Mouse (Mus musculus) hindbrain, embryonic 13.5 days (tissue): Measurements from ENCODE around the gene Plxna3. TPM values are rescaled to one million over a fixed set of nuclear protein-coding genes. Genes with fewer than 3 reads are reported as not detected.

Experiments used
- ATAC-seq: fragments of 200-750 bp; cut with Nextera tagmentation; 2 replicates; pipeline ENCODE4 v1.8.0; 2017; ENCODE audit warnings: moderate TSS enrichment; ENCODE audit not compliant: low FRiP score
- H3K27ac ChIP-seq: fragments of 300-500 bp; sonication (generic); 2 replicates; pipeline ENCODE4 v1.5.1; 2015; ENCODE audit warnings: inconsistent platforms, mild to moderate bottlenecking, moderate library complexity
- H3K27me3 ChIP-seq: fragments of 300-500 bp; sonication (generic); 2 replicates; pipeline ENCODE4 v1.6.1; 2015; ENCODE audit warnings: mild to moderate bottlenecking, inconsistent platforms
- H3K36me3 ChIP-seq: fragments of 300-500 bp; sonication (generic); 2 replicates; pipeline ENCODE4 v1.6.1; 2015; ENCODE audit warnings: mild to moderate bottlenecking, inconsistent platforms
- H3K4me1 ChIP-seq: fragments of 300-500 bp; sonication (generic); replicated peaks from 2 replicates; pipeline ENCODE4 v1.6.1; 2015; ENCODE audit warnings: inconsistent platforms
- H3K4me2 ChIP-seq: fragments of 300-500 bp; sonication (generic); 2 replicates; pipeline ENCODE4 v1.6.1; 2015; ENCODE audit warnings: inconsistent platforms, mild to moderate bottlenecking, moderate library complexity
- H3K4me3 ChIP-seq: fragments of 300-500 bp; sonication (generic); 2 replicates; pipeline ENCODE4 v1.5.1; 2015; ENCODE audit warnings: mild to moderate bottlenecking, inconsistent platforms
- H3K9ac ChIP-seq: fragments of 300-500 bp; sonication (generic); 2 replicates; pipeline ENCODE4 v1.6.1; 2015; ENCODE audit warnings: mild to moderate bottlenecking, inconsistent platforms
- H3K9me3 ChIP-seq: fragments of 300-500 bp; sonication (generic); 2 replicates; pipeline ENCODE4 v1.6.1; 2016; ENCODE audit warnings: inconsistent platforms
- WGBS: fragments of 180-500 bp; shearing (Covaris S2); methylation state at CpG from one replicate; pipeline ENCODE4 v1.1.7; 2015; 5-methylcytosine and 5-hydroxymethylcytosine counted together
- microRNA-seq: library from miRNA; unstranded; fragments of <30 nt; microRNA quantifications from one replicate; pipeline ENCODE4, GENCODE M21; 2016
- polyA plus RNA-seq: library from polyadenylated mRNA; unstranded; fragments of >200 nt; fragmentation: Nextera tagmentation; extraction: Ambion mirVana; gene quantifications from 2 replicates; pipeline ENCODE4 v1.2.1, GENCODE M21; 2015

Plxna3 gene
- polyA plus RNA-seq, 1 experiment from 2014 or later = 51.1 TPM

GRCm38 (mm10) chrX:74384451-74384850 is 55.6 kb downstream of the Plxna3 start:
- H3K27me3 ChIP-seq = no peaks in the 10 kb centered on the region
- H3K27ac ChIP-seq = no peak overlapping the region
- 81% methylated on average over 2 of the region's 2 CpGs for WGBS
- H3K4me1 ChIP-seq = no peaks in the 10 kb centered on the region
- H3K4me2 ChIP-seq = no peak overlapping the region
- H3K9ac ChIP-seq = no peak overlapping the region
- peaks cover 19% of the 10 kb centered on the region for H3K36me3 ChIP-seq
- H3K4me3 ChIP-seq = no peak overlapping the region
- H3K9me3 ChIP-seq = no peaks in the 10 kb centered on the region
- no peak for ATAC-seq

DNA sequence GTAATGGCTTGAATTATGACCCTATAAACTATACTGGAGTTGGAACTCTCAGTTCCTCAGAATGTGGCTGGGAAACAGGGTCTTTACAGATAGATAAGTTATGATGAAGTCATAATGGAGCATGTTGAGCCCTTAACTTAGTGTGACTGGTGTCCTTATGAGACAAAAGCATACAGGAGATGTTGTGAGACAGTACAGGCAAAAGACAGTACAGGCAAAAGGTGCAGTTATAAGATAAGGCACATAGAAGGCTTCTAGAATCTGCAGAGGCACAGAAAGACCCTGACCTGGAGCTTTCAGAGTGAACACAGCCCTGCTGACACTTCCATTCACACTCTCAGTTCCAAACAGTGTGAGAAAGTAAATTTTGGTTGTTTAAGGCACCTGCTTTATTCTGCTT is 59.3 kb downstream of the Plxna3 start:
- Histone ChIP-seq H3K4me3 (no peak overlapping the region), H3K4me1 (peaks cover 7% of the 10 kb centered on the region), H3K36me3 (peaks cover 19% of the 10 kb centered on the region), H3K9ac (no peak overlapping the region), H3K27ac (no peak overlapping the region), H3K27me3 (no peaks in the 10 kb centered on the region), H3K4me2 (no peak overlapping the region), H3K9me3 (no peaks in the 10 kb centered on the region)
- no peak for ATAC-seq

GRCm38 (mm10) chrX:74392535-74393443 is 63.9 kb downstream of the Plxna3 start, which contains the start of the genes Fam3a and Ikbkg:
Fam3a (minus strand) TSS chrX:74393272.
Ikbkg (plus strand) TSS chrX:74393290.
- Histone ChIP-seq H3K27me3 (no peaks in the 10 kb centered on the region), H3K4me2 (peak within 1 kb of the TSS; percentile 65), H3K36me3 (no peaks in the 10 kb centered on the region), H3K4me3 (peak within 1 kb of the TSS; percentile 51), H3K9me3 (no peaks in the 10 kb centered on the region), H3K9ac (peak within 1 kb of the TSS; percentile 78), H3K27ac (peak within 1 kb of the TSS; percentile 88), H3K4me1 (peaks cover 7% of the 10 kb centered on the region)
- peak; percentile 100 for ATAC-seq
- WGBS = 22% methylated on average over 30 of the region's 30 CpGs

Small RNAs within 50 kb of the gene (microRNA-seq; reads per million reads assigned to microRNA genes)
- gene Mir7092 = not detected

Other genes with a start within 250 kb of the Plxna3 start
- not detected in 2 replicates for gene Opn1mw, start 201.6 kb upstream of the Plxna3 start, polyA plus RNA-seq
- gene Mecp2, start 193.7 kb upstream of the Plxna3 start, polyA plus RNA-seq = 14.0 and 14.7 TPM in 2 replicates
- gene Tex28, start 161.2 kb upstream of the Plxna3 start, polyA plus RNA-seq = not detected in 2 replicates
- 0.13 and 0.14 TPM in 2 replicates for gene Tktl1, start 151.8 kb upstream of the Plxna3 start, polyA plus RNA-seq
- gene Flna, start 79.2 kb upstream of the Plxna3 start, polyA plus RNA-seq = 88.8 and 111 TPM in 2 replicates
- 16.9 and 18.3 TPM in 2 replicates for gene Emd, start 74.4 kb upstream of the Plxna3 start, polyA plus RNA-seq
- 532 and 538 TPM in 2 replicates for gene Rpl10, start 58.3 kb upstream of the Plxna3 start, polyA plus RNA-seq
- 86.8 and 91.5 TPM in 2 replicates for gene Taz, start 47.2 kb upstream of the Plxna3 start, polyA plus RNA-seq
- 3.6 and 5.2 TPM in 2 replicates for gene Dnase1l1, start 46.7 kb upstream of the Plxna3 start, polyA plus RNA-seq
- gene Atp6ap1, start 32.0 kb upstream of the Plxna3 start, polyA plus RNA-seq = 218 and 223 TPM in 2 replicates
- 963 and 1,001 TPM in 2 replicates for gene Gdi1, start 24.1 kb upstream of the Plxna3 start, polyA plus RNA-seq
- 58.2 and 59.1 TPM in 2 replicates for gene Fam50a, start 16.0 kb upstream of the Plxna3 start, polyA plus RNA-seq
- gene Lage3, start 24.6 kb downstream of the Plxna3 start, polyA plus RNA-seq = 79.4 and 79.8 TPM in 2 replicates
- 61.6 and 64.0 TPM in 2 replicates for gene Ubl4a, start 44.2 kb downstream of the Plxna3 start, polyA plus RNA-seq
- 8.2 and 8.5 TPM in 2 replicates for gene Slc10a3, start 44.3 kb downstream of the Plxna3 start, polyA plus RNA-seq
- gene Fam3a, start 64.2 kb downstream of the Plxna3 start, polyA plus RNA-seq = 36.3 and 36.5 TPM in 2 replicates
- 15.4 and 18.8 TPM in 2 replicates for gene Ikbkg, start 64.2 kb downstream of the Plxna3 start, polyA plus RNA-seq
- 49.9 and 55.0 TPM in 2 replicates for gene G6pdx, start 100.1 kb downstream of the Plxna3 start, polyA plus RNA-seq
- not detected in 2 replicates for gene Gm6880, start 152.3 kb downstream of the Plxna3 start, polyA plus RNA-seq
- gene Olfr1326-ps1, start 245.8 kb downstream of the Plxna3 start, polyA plus RNA-seq = not detected in 2 replicates